Mouse (Mus musculus) stomach, embryonic 16.5 days (tissue): ENCODE results near the gene Dcbld2. TPM values are rescaled to one million over a fixed set of nuclear protein-coding genes. Genes with fewer than 3 reads are reported as not detected.
"Not testable (repeated sequence)": the region's sequence is repeated elsewhere in the genome, so short reads cannot be mapped to it uniquely, and the experiment has no call there.

ENCODE experiments used
- ATAC-seq: fragments of 200-750 bp; cut with Nextera tagmentation; 2 replicates; pipeline ENCODE4 v1.8.0; 2017; ENCODE audit warnings: moderate number of reproducible peaks, moderate TSS enrichment; ENCODE audit not compliant: insufficient read depth, low FRiP score
- H3K27ac ChIP-seq: fragments of 300-500 bp; sonication (generic); 2 replicates; pipeline ENCODE4 v1.5.1; 2014; ENCODE audit warnings: low read length
- H3K27me3 ChIP-seq: fragments of 300-500 bp; sonication (generic); 2 replicates; pipeline ENCODE4 v1.6.1; 2014; ENCODE audit warnings: low read length, control low read depth, mixed read lengths; ENCODE audit not compliant: control insufficient read depth, insufficient read depth
- H3K36me3 ChIP-seq: fragments of 300-500 bp; sonication (generic); 2 replicates; pipeline ENCODE4 v1.6.1; 2014; ENCODE audit warnings: low read length; ENCODE audit not compliant: control insufficient read depth, insufficient read depth
- H3K4me1 ChIP-seq: fragments of 300-500 bp; sonication (generic); 2 replicates; pipeline ENCODE4 v1.6.1; 2014; ENCODE audit warnings: low read length, control low read depth, mixed read lengths; ENCODE audit not compliant: control insufficient read depth, insufficient read depth
- H3K4me2 ChIP-seq: fragments of 300-500 bp; sonication (generic); 2 replicates; pipeline ENCODE4 v1.6.1; 2014; ENCODE audit warnings: low read depth, low read length, mixed read lengths
- H3K4me3 ChIP-seq: fragments of 300-500 bp; sonication (generic); replicated peaks from 2 replicates; pipeline ENCODE4 v1.5.1; 2014; ENCODE audit warnings: mild to moderate bottlenecking, low read length
- H3K9ac ChIP-seq: fragments of 300-500 bp; sonication (generic); 2 replicates; pipeline ENCODE4 v1.6.1; 2014; ENCODE audit warnings: low read length
- H3K9me3 ChIP-seq: fragments of 300-500 bp; sonication (generic); replicated peaks from 2 replicates; pipeline ENCODE4 v1.6.1; 2016; ENCODE audit warnings: low read length, control low read depth; ENCODE audit not compliant: control insufficient read depth
- WGBS: fragments of 180-500 bp; shearing (Covaris S2); extraction: QIAGEN DNeasy Blood & Tissue Kit; methylation state at CpG from one replicate; pipeline ENCODE4 v1.1.7; 2014; 5-methylcytosine and 5-hydroxymethylcytosine counted together
- polyA plus RNA-seq: library from polyadenylated mRNA; unstranded; fragments of >200 nt; fragmentation: Nextera tagmentation; extraction: Ambion mirVana; gene quantifications from 2 replicates; pipeline ENCODE4 v1.2.1, GENCODE M21; 2015

The Dcbld2 gene
- polyA plus RNA-seq, 1 experiment from 2014 or later: 5.9 TPM

DNA sequence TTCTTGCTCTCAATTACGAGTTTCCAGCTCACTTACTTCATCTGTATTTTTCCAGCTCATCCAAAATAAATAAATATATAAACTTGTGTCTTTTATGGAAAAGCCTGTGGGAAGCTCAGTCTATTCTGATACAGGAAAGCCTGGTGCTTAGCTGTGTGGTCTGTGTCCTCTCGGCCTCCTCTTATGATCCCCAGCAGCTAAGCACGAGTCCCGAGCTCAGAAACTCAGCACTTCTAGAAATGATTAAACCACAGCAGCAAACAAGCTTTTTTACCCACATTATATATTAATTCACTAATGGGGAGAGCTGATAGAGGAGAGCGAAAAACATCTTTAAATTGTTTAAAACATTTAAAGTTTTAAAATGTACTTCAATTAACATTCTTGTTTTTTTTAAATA lies 48.2 kb downstream of the Dcbld2 start:
- WGBS: 79% methylated on average over 5 of the region's 5 CpGs
- Histone ChIP-seq H3K4me3 (no peak overlapping the region), H3K27me3 (no peaks in the 10 kb centered on the region), H3K9me3 (no peaks in the 10 kb centered on the region), H3K4me1 (no peaks in the 10 kb centered on the region), H3K27ac (no peak overlapping the region), H3K4me2 (no peak overlapping the region), H3K36me3 (0 out of 2 replicates have a peak, but pooled peaks cover 2% of the 10 kb centered on the region), H3K9ac (no peak overlapping the region)
- ATAC-seq: no peak

DNA sequence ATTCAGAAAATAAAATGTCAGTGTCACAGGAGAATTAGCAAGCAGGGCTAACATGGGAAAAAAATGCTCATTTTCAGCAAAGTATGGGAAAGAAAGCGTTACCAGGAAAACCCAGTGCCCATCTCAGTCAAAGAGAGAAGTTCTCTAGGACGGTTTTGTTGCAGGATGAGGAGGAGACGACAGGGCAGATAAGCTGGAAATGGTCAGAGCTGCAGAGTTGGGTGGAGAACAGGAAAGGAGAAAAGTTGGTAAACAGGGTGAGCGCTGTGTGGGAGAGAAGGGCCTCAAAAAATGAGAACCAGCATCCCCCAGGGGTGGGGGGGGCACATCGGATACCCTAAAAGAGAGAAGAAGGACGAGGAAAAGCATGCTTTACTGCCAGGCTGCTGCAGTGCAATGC lies 48.7 kb downstream of the Dcbld2 start:
- H3K4me1 ChIP-seq: no peaks in the 10 kb centered on the region
- H3K27me3 ChIP-seq: no peaks in the 10 kb centered on the region
- H3K9ac ChIP-seq: no peak overlapping the region
- H3K36me3 ChIP-seq: no peaks in the 10 kb centered on the region
- 76% methylated on average over 6 of the region's 6 CpGs for WGBS
- H3K4me3 ChIP-seq: no peak overlapping the region
- H3K9me3 ChIP-seq: no peaks in the 10 kb centered on the region
- H3K4me2 ChIP-seq: no peak overlapping the region
- no peak for ATAC-seq
- no peak overlapping the region for H3K27ac ChIP-seq

DNA sequence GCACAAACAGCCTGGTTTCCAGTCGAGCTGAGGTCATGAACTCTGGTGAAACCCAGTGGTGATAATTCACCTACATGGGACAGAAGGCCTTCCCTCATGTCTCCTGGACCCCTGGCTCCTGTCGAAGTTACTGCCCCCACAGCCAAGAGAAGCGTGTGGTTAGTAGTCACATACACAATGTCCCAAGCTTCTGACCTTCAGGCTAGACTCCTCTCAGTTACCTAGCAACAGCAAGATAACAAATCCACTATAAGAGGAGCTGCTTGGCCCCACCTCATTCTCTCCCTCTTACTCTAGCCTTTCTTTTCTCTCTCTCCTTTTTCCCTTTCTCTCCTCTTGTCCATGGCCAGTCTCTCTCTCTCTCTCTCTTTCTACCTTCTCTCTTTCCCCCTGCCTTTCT lies 51.7 kb downstream of the Dcbld2 start:
- not testable (repeated sequence) for H3K27me3 ChIP-seq, H3K4me2 ChIP-seq, H3K9me3 ChIP-seq, H3K36me3 ChIP-seq, H3K27ac ChIP-seq, H3K4me3 ChIP-seq, H3K4me1 ChIP-seq, H3K9ac ChIP-seq, ATAC-seq
- 19% methylated on average over 3 of the region's 3 CpGs for WGBS

DNA sequence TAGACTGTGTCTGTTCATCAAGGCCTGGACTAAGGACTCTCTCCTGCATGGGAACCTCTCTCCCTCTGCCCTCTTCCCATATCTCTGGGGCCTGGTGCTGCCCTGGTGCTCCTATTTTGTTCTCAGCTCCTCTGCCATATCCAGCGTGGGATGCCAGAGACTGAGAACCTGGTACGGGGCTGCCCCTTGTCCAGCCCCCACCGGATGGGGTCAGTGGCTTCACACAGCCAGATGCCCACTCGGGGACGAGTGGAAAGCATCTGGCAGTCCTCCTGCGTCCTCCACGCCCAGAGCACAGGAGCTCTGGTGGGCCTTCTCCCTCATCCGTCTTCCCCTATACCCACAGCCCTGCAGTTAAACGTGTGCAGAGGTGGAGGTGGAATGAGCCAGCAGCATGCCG lies 52.1 kb downstream of the Dcbld2 start:
- H3K27me3 ChIP-seq: no peaks in the 10 kb centered on the region
- no peak for ATAC-seq
- H3K27ac ChIP-seq: no peak overlapping the region
- 75% methylated on average over 10 of the region's 10 CpGs for WGBS
- H3K36me3 ChIP-seq: no peaks in the 10 kb centered on the region; the same call in 1 of the 2 replicates
- no peak overlapping the region for H3K4me2 ChIP-seq
- no peak overlapping the region for H3K9ac ChIP-seq
- H3K9me3 ChIP-seq: no peaks in the 10 kb centered on the region
- no peak overlapping the region for H3K4me3 ChIP-seq
- H3K4me1 ChIP-seq: no peaks in the 10 kb centered on the region

DNA sequence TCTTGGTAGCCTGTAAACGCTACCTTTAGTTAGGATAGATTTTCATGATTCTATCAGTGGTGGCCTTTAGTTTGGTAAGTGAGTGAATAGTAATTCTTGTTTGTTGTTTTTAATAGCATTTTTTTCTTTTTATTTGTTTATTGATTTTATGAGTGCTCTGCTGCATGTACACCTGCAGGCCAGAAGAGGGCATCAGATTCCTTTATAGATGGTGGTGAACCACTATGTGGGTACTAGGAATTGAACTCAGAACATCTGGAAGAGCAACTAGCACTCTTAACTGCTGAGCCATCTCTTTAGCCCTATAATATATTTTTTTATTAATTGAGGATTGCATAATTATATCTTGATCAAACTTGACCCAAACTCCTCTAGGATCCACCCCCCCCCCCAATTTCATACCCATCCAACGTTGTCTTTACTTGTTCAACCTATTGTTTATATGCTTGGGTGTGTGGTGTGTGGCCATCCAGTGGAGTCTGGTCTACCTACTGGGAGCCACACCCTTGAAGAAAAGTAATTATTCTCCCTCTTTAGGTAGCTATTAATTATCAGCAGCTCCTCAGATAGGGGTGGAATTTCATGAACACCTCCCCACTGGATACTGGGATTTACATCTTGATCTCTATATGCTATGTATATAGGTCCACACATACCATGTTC lies 53.7 kb downstream of the Dcbld2 start:
- H3K4me3 ChIP-seq: no peak overlapping the region
- no peaks in the 10 kb centered on the region for H3K27me3 ChIP-seq
- no peak overlapping the region for H3K4me2 ChIP-seq
- ATAC-seq: no peak
- no peaks in the 10 kb centered on the region for H3K9me3 ChIP-seq
- no peaks in the 10 kb centered on the region for H3K4me1 ChIP-seq
- no peak overlapping the region for H3K27ac ChIP-seq
- WGBS: 82% methylated on average over 2 of the region's 2 CpGs
- no peak overlapping the region for H3K9ac ChIP-seq
- no peaks in the 10 kb centered on the region; the same call in 1 of the 2 replicates for H3K36me3 ChIP-seq

DNA sequence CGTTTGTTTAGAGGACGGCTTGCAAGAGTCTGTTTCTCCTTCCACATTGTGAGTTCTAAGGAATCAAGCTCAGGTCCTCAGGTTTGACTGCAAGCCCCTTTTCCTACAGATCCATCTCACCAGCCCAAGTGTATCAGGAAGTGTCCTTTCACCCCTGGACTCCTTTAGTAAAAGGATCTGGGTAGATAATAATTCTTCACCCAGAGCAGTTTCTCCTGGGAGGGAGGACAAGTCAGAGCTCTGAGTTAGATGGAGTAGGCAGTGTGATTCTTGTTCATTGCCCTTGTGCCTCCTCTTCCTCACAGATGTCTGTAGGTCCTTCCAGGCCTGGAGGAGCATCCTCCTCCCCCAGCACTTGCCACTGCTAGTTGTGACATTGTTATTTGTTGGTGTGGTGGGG lies 54.3 kb downstream of the Dcbld2 start:
- Histone ChIP-seq H3K9me3 (no peaks in the 10 kb centered on the region), H3K36me3 (no peaks in the 10 kb centered on the region; the same call in 1 of the 2 replicates), H3K4me2 (no peak overlapping the region), H3K27ac (no peak overlapping the region), H3K4me3 (no peak overlapping the region), H3K4me1 (no peaks in the 10 kb centered on the region), H3K27me3 (no peaks in the 10 kb centered on the region), H3K9ac (no peak overlapping the region)
- WGBS: 84% methylated on average over 2 of the region's 2 CpGs
- ATAC-seq: no peak

DNA sequence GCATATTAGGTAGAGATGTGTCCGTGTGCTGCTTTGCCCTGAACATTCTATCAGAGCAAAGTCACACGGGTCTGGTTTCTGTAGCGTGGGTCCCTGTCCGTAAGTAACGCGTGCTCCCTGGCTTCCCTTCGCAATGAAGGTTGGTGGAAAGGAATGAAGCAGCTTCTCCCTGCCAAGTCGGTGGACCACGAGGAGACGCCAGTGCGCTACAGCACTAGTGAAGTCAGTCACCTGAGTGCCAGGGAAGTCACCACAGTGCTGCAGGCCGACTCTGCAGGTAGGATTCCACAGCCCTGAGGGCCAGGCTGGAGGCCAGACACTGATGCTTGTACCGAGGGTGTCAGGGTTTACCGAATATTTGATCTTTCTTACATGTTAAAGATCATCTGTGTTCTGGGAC lies 55.8 kb downstream of the Dcbld2 start:
- Histone ChIP-seq H3K4me3 (no peak overlapping the region), H3K9ac (no peak overlapping the region), H3K9me3 (no peaks in the 10 kb centered on the region), H3K4me1 (no peaks in the 10 kb centered on the region), H3K4me2 (no peak overlapping the region), H3K27me3 (no peaks in the 10 kb centered on the region), H3K36me3 (no peaks in the 10 kb centered on the region; the same call in 1 of the 2 replicates), H3K27ac (no peak overlapping the region)
- no peak for ATAC-seq
- WGBS: 93% methylated on average over 14 of the region's 14 CpGs

DNA sequence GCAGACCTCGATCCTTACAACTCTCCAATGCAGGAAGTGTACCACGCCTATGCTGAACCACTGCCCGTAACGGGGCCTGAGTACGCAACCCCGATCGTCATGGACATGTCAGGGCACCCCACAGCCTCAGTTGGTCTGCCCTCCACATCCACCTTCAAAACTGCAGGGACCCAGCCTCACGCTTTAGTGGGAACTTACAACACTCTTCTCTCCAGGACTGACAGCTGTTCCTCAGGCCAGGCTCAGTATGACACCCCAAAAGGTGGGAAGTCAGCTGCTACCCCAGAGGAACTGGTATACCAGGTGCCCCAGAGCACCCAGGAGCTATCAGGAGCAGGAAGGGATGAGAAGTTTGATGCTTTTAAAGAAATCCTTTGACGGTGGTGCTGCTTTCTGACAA lies 57.2 kb downstream of the Dcbld2 start:
- Histone ChIP-seq H3K27ac (no peak overlapping the region), H3K9ac (no peak overlapping the region), H3K4me2 (no peak overlapping the region), H3K4me3 (no peak overlapping the region), H3K36me3 (no peaks in the 10 kb centered on the region; the same call in 1 of the 2 replicates), H3K27me3 (no peaks in the 10 kb centered on the region), H3K9me3 (no peaks in the 10 kb centered on the region), H3K4me1 (no peaks in the 10 kb centered on the region)
- WGBS: 82% methylated on average over 9 of the region's 9 CpGs
- no peak for ATAC-seq

DNA sequence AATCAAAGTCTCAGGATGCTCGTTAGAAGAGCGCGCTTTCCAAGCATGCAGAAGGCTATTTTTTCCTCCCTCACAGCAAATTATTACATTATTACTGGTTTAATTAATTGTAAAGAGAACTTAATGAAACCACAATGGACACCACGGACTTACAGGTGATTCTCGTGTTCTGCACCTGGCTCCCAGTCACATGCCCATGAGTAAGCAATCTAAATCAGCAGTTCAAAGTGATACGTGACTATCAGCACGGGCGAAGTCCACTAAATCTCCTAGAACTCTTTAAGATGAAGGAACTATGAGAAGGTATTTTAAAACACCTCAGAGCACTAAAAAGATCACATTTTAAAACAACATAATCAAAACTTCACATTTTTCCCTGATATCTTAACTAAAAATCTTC lies 61.8 kb downstream of the Dcbld2 start:
- Histone ChIP-seq H3K27ac (no peak overlapping the region), H3K9me3 (no peaks in the 10 kb centered on the region), H3K9ac (no peak overlapping the region), H3K4me2 (no peak overlapping the region), H3K4me1 (no peaks in the 10 kb centered on the region), H3K4me3 (no peak overlapping the region), H3K27me3 (no peaks in the 10 kb centered on the region), H3K36me3 (no peaks in the 10 kb centered on the region; the same call in 1 of the 2 replicates)
- WGBS: 85% methylated on average over 8 of the region's 8 CpGs
- ATAC-seq: no peak
